Mouse (Mus musculus) thymus, postnatal 0 days (tissue): Measurements from ENCODE around the gene Ppp4r4. TPM values are rescaled to one million over a fixed set of nuclear protein-coding genes. Genes with fewer than 3 reads are reported as not detected.
"Not testable (repeated sequence)": the region's sequence is repeated elsewhere in the genome, so short reads cannot be mapped to it uniquely, and the experiment has no call there.

Experiments used
- DNase-seq: peaks from one replicate; pipeline ENCODE4 v3.0.0-alpha.2; 2015; ENCODE audit warnings: low spot score
- polyA plus RNA-seq: library from polyadenylated mRNA; unstranded; fragments of >200 nt; fragmentation: Nextera tagmentation; extraction: Ambion mirVana; gene quantifications from 2 replicates; pipeline ENCODE4 v1.2.1, GENCODE M21; 2015

Ppp4r4 gene
- 0.40 and 0.44 TPM in 2 replicates for polyA plus RNA-seq

- DNase-seq: peak; percentile 92
Observed at GRCm38 (mm10) chr12:103532020-103532648, at the start of gene Ppp4r4. TSS of gene Ppp4r4 (plus strand) at chr12:103532283.

GRCm38 (mm10) chr12:103482781-103483180 lies 49.3 kb upstream of the Ppp4r4 start:
- DNase-seq: no peak

GRCm38 (mm10) chr12:103484200-103484972 lies 47.7 kb upstream of the Ppp4r4 start:
- not testable (repeated sequence) for DNase-seq

GRCm38 (mm10) chr12:103486726-103487125 lies 45.4 kb upstream of the Ppp4r4 start:
- DNase-seq: no peak

- no peak for DNase-seq
Observed at GRCm38 (mm10) chr12:103487276-103487675, 44.8 kb upstream of the Ppp4r4 start.

GRCm38 (mm10) chr12:103487750-103488149 lies 44.3 kb upstream of the Ppp4r4 start:
- DNase-seq: no peak

- no peak for DNase-seq
Observed at GRCm38 (mm10) chr12:103491091-103491730, 40.9 kb upstream of the Ppp4r4 start.

GRCm38 (mm10) chr12:103492767-103493166 lies 39.3 kb upstream of the Ppp4r4 start:
- peak; percentile 73 for DNase-seq

- DNase-seq: peak; percentile 64
Observed at GRCm38 (mm10) chr12:103494486-103494885, 37.6 kb upstream of the Ppp4r4 start.

GRCm38 (mm10) chr12:103498768-103499167 lies 33.3 kb upstream of the Ppp4r4 start:
- no peak for DNase-seq

- DNase-seq: no peak
Observed at GRCm38 (mm10) chr12:103499261-103499660, 32.8 kb upstream of the Ppp4r4 start.

GRCm38 (mm10) chr12:103503300-103503699 lies 28.8 kb upstream of the Ppp4r4 start:
- DNase-seq: no peak

GRCm38 (mm10) chr12:103504402-103504801 lies 27.7 kb upstream of the Ppp4r4 start:
- DNase-seq: no peak

GRCm38 (mm10) chr12:103508346-103508745 lies 23.7 kb upstream of the Ppp4r4 start:
- DNase-seq: no peak

GRCm38 (mm10) chr12:103509893-103510292 lies 22.2 kb upstream of the Ppp4r4 start:
- DNase-seq: no peak

- DNase-seq: no peak
Observed at GRCm38 (mm10) chr12:103511586-103511985, 20.5 kb upstream of the Ppp4r4 start.

- no peak for DNase-seq
Observed at GRCm38 (mm10) chr12:103513039-103513438, 19.0 kb upstream of the Ppp4r4 start.

- no peak for DNase-seq
Observed at GRCm38 (mm10) chr12:103513451-103513871, 18.6 kb upstream of the Ppp4r4 start.

GRCm38 (mm10) chr12:103514354-103514753 lies 17.7 kb upstream of the Ppp4r4 start:
- no peak for DNase-seq

GRCm38 (mm10) chr12:103515638-103516037 lies 16.4 kb upstream of the Ppp4r4 start:
- DNase-seq: no peak

- DNase-seq: no peak
Observed at GRCm38 (mm10) chr12:103518640-103519039, 13.4 kb upstream of the Ppp4r4 start.

GRCm38 (mm10) chr12:103530596-103530995 lies 1.5 kb upstream of the Ppp4r4 start:
- DNase-seq: no peak
